Mouse (Mus musculus) spleen, postnatal 14 days (tissue): ENCODE results near the gene Olfr1135.

Source experiments
- DNase-seq, 2 experiments: peaks; one replicate each; pipeline ENCODE4 v3.0.0; 2021 to 2022; ENCODE audit warnings: low spot score in 2 of 2

Gene Olfr1135

DNA sequence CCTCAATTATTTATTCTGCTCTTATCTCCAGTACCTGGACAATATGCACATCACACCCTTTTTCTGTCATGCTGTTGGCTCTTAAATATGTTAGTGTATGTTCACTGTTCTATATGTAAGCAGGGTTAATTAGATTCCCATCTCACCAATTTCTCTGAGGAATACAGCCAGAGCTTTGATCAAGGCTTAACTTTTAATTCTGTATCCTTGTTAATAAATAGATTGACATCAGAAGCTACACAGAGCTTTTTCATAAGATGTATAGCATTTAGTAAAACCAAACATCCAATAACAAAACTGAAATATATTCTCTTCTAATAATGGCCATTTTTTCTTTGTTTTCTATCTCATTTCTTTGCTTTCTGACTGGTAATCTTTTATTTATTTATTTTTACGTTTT lies at the start of gene Olfr1135:
Gene Olfr1135 (minus strand): TSS at position 101 of the 400 bp plus-strand sequence.
- DNase-seq = no peak

DNA sequence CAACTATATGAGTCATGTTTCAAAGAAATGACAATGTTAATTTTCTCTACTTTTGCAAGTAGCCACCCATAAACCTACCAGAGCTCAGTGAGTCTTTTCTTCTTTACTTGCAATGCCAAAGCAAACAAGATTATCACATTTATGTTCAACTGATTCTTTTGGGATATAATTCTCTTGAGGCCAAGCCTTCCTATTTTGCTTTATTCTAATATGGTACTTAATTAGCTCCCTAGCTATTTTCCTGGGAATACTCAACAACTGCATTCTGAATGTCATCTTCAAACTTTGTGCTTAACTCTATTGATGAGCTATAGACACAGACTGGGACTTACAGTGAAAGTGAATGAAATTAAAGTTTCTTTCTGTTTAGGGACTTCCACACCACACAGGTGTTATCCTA lies 39.6 kb upstream of the Olfr1135 start, which contains the start of gene Olfr1137:
Gene Olfr1137 (minus strand): TSS at position 101 of the 400 bp plus-strand sequence.
- DNase-seq = no peak

DNA sequence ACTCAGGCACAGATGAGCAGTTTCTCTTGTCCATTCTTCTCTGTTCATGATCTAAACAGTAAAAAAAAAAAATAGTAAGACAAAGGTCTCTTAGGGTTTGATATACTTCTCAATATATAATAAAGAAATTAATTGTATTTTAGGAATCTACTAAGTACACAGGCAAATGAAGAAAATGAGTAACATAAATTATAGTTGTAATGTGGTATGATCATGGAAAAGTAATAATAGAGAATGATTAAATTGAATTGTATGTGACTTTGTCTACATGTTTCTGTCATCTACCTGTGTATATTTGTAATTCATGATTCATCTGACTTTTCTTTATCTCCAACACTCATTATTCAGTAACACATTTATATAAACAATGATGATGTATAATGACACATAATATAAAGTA lies 20.4 kb upstream of the Olfr1135 start, which contains the start of gene Olfr1136:
Gene Olfr1136 (minus strand): TSS at position 101 of the 400 bp plus-strand sequence.
- no peak for DNase-seq

DNA sequence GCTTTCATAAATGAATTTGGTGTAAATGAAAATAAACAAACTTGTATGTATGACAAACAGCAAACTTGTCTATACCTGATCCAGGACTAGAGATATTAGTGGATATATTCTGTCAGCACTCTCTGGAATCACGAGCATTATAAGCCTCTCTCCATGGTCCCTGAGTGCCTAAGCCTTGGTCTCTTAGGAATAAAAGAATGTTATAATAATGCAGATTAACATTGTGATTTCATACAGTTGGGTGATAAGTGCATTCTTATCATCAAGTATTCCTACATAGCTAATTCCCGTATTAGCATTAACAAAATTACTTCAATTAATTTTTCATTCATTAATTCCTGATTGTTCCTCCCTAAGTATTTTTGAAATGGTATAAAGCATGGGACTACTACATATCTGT lies 15.1 kb downstream of the Olfr1135 start, which contains the start of gene Olfr1134:
Gene Olfr1134 (minus strand): TSS at position 101 of the 400 bp plus-strand sequence.
- no peak for DNase-seq

DNA sequence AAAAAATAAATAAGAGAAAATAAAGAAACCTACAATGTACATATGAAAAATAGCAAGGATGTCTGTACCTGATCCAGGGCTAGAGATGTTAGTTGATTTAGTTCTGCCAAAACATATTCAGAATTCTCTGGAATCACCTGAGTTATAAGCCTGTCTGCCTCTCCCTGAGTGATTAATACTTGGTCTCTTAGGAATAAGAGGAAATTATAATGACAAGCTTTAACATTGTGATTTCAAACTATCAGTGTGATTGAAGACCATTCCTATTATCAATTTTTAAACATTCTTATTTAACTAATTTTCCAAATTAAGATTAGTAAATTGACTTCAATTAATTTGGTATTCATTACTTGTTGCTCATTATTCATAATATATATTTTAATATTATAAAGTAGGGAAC lies 26.2 kb downstream of the Olfr1135 start, which contains the start of gene Olfr1133:
Gene Olfr1133 (minus strand): TSS at position 101 of the 400 bp plus-strand sequence.
- DNase-seq = no peak

DNA sequence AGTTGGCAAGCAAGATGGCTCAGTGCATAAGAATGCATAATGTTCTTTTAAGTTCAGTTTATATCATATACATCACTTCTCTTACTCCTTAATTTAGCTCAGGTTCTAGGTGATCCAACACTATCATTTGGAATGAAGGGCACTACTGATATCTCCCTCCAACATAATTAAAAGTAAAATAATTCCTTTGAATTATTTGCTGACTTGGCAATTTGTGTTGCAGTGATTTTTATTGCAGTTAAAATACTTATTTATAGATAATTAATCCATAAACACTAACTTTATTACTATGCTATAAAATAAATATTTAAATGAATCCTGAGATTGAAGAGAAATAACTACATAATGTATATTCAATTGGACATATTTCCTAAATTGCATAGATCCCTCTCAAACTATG lies 31.0 kb downstream of the Olfr1135 start:
- DNase-seq = no peak

DNA sequence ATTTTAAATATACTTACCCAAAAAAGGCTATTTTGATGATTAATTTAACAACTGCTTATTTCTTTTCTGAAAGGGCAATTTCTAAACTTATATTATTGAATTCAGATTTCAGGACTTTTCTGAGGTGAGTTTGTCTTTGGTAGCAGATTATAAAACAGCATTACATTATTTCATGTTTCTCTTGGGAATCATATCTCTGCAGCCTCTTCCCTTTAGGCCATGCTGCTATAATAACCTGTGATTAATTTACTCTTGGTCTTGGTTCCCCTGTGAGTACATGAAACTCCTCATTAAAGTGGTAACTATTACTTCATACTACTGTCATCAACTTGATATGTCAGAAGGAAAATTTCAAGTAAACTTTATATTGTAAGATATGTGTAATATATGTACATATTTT lies 36.0 kb downstream of the Olfr1135 start, which contains the start of gene Olfr1132:
Gene Olfr1132 (minus strand): TSS at position 101 of the 400 bp plus-strand sequence.
- DNase-seq = no peak

DNA sequence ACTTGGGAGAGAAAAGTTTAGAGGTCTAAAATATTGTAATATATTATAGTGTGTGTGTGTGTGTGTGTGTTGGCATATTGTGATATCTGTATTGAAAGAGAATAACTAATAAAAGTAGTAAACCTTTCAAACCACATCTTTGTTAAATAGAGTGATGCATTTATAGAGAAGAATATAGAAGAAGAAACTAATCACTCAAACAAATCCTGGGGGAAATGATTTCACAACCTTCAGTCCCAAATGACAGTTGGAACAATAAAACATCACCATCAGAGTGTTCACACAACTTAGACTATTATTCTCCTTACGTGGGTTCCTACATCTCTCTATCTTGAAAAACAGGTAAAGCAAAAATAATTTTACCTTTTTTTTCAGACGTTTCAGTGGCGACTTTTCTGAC lies 46.7 kb downstream of the Olfr1135 start, which contains the start of gene Olfr1131:
Gene Olfr1131 (plus strand): TSS at position 301 of the 400 bp plus-strand sequence.
- no peak for DNase-seq
